Mouse (Mus musculus) heart, adult 9 months (tissue): ENCODE results near the gene Mpped2.

Source experiments
- DNase-seq, 2 experiments: peaks; one replicate each; pipeline ENCODE4 v3.0.0; 2022; ENCODE audit warnings: low spot score in 2 of 2

Mpped2 gene

GRCm38 (mm10) chr2:106692783-106693701 is at the start of gene Mpped2:
TSS of gene Mpped2 (plus strand) at chr2:106693269.
- DNase-seq = peak; percentile 36 to 53

- no peak for DNase-seq
Observed at GRCm38 (mm10) chr2:106644782-106645181, 48.3 kb upstream of the Mpped2 start.

DNA sequence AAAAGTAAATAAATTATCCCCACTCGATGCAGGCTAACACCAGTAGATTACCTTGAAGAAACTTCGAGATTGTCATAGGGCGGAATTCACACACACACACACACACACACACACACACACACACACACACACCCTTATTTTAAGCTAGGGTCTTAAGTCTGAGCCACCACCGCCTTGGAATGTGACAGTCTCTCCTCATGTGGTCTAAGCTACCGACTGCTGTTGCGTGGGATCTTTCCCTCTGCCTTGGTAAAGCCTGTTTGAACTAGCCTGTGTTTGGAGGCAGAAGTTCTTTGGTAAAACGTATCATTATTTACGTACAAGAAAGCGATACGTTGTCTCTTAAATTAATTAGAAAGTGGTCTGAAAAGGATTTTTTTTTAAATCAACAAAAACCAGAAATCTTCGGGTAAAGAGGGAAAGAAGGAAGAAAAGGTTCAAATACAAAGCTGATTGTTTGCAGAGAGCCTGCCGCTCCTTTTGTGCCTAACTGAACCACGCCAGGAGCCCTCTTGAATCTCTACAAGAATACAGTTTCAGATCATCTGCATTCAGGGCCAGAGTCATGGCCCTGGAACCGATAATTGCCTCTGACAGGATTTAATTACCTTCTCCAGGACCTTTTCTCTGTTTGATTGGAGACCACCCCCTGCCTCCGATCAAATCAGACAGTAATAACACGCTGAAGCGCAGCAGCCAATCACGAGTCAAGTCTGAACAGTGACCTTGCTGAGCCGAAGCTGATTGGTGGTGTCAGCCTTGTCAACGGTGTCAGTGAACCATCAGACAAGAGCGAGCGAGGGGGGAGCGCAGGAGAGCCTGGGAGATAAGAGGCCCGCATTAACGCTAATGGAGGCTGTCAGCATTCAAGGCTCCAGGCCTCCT is 43.1 kb upstream of the Mpped2 start:
- peak; percentile 83 to 85 for DNase-seq

GRCm38 (mm10) chr2:106652151-106652550 is 40.9 kb upstream of the Mpped2 start:
- DNase-seq = peak; percentile 56 to 62

- DNase-seq = peak; percentile 3 to 26
Observed at GRCm38 (mm10) chr2:106652741-106653140, 40.3 kb upstream of the Mpped2 start.

GRCm38 (mm10) chr2:106653261-106653660 is 39.8 kb upstream of the Mpped2 start:
- DNase-seq = no peak

- no peak for DNase-seq
Observed at GRCm38 (mm10) chr2:106655271-106655670, 37.8 kb upstream of the Mpped2 start.

DNA sequence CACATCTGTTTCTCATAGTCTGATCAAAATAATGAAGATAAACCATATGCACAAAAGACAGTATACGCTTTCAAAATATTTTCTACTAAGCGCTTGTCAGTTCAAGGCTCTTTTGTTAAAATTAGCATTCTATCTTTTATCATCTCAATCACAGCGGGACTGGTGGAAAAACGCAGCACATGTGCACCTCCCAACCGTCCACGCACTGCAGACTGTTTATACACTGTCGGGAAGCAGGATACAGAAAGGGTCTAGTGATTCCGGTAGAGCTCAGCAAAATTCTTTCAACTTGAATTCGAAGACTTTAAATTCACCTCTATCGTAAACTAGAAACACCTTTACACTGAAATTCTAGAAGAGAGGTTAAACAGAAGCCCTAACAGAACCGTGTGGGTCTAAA is 27.8 kb upstream of the Mpped2 start:
- DNase-seq = no peak

DNA sequence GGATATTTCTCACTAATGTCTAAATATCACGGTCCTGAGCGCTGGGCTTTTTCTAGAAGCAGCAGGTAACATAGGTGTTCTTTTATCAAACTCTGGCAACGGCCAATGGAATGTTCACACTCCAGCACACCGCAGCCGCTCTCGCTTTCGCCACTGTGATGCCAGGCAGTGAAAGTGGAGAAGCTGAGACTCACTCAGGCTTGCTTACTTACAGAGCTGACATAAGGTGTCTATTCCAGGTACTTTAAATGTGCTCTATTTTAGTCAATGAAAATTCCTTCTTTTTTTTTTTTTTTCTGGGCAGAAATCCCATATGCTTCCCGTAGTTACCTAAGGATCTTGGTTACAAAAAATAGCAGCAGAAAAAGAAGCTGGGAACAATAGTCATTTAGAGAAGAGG is 18.8 kb upstream of the Mpped2 start:
- DNase-seq = no peak

GRCm38 (mm10) chr2:106677449-106677848 is 15.6 kb upstream of the Mpped2 start:
- DNase-seq = no peak

DNA sequence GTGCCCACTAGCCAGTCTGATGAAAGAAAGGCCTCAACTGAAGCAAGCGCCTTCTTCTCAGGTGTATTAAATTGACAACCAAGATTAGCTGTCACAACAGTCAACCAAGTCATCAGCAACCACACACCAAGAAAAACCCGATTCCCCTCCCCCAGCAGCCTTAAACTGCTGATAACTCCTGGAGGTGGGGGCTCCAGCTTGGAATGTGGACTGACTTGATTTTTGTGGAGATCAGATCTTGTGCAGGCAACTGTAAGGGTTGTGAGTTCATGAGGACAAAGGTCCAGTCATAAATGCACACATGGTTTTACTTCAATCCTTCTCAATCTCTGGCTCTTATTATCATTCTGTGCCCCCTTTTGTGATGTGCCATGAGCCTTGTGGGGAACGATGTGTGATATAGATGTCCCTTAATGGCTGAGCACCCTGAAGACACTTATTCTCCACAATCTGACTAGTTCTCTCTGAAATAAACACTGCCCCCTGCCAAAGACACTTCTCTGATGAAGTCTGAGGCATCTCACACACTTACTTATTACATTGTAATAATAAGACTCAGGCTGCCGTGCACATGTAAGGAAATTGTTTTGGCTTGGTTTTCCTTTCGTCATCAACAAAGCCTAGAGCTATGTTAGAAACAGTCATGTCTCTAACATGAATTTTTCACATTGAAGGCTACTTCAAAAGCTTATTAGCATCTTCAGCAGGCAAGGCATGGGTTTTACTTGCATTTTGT is 13.2 kb upstream of the Mpped2 start:
- DNase-seq = no peak

DNA sequence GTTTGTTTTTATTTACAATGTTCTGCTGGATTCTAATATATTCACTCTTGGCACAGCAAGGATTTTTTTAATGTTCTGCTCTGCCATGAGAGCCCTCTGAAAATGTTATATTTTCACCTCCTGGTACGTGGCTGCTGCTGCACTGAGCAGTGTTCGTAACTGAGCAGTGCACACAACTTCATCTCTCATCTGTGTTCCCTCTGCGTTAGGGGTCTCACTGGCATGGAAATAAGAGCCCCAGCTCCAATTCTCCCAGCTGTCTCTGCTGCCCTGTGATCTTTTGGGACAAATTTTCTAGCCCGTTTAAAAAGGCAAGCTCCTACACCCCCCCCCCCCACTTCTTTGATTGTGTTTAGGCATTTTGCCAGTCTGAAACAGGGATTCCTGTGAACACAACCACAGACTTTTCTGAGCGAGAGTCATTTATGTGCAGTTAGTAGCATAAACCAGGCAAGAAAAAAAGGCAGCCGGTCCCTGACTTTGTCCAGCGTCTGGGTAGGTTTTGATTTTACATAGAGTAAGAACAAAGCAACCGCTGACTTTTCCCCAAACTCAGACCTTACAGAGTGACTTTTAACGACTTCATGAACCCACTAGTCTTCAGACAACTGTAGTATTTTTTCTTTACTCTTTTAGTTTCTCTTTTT is 9.8 kb upstream of the Mpped2 start:
- no peak for DNase-seq

DNA sequence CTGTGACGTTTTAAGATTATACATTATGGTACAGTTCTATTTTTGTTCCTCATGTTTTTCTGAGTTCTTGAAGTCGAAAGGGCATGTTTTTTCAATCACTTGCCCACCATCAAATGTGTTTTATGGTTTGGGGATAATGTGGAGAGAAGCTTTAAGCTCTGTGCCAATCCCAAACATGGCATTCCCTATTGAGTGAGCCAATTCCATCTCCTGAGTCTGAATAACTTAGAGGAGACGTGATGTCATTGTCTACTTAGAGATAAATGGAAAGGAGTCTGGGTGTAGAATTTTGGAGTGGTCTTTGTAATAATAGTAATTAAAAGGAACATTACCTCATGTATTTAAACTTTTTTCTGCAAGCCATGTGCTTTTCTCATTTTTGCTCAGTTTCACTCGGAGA is 9.2 kb upstream of the Mpped2 start:
- DNase-seq = no peak

- DNase-seq = no peak
Observed at GRCm38 (mm10) chr2:106691753-106692363, 1.2 kb upstream of the Mpped2 start.

DNA sequence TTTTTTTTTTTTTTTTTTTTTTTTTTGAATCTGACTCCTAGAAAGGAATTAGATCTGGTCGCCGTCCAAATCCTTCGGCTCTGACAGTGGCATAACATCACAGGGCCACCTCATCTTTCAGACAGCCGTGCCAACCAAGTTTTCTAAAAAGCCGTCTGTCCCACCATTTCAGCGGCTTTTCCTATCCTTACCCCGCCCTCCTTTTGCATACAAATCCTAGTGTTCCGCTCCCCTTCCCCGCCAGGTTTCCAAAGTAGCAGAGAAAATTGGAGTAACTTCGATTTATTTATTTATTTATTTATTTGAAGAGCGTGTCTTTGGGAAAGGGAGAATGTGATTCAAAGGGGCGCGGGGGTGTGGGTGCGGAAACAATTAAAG is 675 bp upstream of the Mpped2 start:
- DNase-seq = no peak

DNA sequence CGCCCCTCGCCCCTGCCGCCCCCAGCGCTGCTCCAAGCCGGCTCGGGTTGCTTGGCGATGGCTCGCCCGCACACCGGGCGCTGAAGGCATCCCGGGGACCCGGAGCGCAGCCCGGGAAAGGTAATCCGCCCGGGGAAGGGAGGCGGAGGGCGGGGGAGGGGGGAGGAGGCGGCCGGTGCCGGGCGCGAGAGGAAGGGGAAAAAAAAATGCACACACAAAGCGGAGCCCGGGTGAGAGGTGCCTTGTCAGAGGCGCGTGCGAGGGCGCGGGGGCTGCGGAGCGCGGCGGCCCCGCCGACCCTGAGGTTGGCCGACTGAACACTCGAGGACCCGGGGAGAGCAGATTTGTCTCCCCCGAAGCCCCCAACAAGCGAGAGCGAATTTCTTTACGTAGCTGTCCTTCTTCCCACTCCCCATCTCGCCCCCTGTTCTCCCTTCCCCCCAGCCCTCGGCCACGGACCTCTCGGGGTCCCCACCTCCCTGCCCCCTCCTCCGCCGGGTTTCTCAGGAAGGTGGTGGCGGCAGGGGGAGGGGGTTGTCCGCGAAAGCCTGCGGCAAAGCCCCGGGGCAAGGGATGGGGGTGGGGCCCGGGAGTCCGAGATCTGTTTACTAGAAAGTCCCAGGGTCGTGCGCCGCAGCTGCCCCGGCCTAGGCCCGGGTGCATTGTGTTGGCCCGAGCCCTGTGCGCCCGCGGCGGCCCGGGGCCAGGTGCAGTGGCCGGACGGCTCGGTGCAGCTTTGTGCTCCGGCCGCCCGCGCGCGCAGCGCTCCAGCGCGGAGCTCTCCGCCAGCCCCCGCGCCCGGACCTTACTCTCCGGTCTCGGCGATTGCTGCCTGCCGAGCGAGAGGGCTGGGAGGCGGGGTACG is 865 bp downstream of the Mpped2 start:
- DNase-seq = peak; percentile 17 to 24

DNA sequence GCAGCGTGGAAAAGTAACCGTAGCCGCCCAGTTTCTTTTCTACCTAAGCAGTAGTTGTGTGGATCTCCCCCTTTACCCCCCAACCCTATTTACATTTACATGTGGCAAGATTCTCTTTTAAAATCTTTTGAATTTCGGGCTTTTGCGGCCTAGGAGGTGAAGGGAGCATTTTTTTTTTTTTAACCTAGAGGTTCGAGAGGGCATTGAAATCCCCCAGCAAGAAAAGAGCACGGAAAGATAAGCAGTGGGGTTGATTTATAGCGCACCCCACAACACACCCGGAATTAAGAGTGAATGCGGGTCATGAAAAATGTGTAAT is 1.5 kb downstream of the Mpped2 start:
- no peak for DNase-seq

DNA sequence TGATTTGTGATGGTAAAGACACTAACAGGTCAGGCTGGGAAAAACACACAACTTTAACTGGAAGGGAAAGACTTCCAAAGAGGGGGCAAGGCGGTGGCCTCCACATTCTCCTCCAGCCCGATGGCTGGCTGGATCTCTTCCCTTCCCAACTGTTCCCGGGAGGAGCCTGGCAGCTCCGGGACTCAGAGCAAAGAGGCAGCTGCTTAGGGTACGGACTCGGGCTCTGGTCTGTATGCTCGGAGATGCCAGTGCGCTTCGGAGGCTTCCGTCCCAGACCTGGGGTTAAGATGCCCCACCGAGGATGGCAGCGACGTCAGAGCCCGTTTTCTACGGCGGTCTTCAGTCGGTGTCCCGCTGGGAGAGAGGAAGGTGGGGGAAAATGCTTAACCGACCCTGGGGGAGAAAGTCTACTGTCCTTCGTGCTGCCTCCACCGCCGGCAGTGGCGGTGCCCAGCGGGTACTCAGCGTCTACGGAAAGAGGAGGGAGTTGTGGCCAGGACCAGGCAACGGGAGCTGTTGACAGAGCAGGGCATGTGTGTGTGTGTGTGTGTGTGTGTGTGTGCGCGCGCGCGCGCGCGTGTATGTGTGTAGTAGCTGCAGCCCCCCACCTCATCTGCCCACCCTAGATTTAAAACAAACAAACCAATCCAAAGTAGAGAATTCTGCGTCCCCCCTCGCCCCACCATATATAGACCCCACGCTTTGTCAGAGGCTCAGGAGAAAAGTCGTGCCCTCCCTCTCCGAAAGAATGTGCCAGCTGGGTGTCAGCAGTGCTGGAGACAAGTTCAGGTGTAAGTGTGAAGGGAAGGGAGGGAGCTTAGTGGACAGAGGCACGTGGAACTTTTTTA is 2.0 kb downstream of the Mpped2 start:
- DNase-seq = peak in 1 of 2 experiments; percentile 12

GRCm38 (mm10) chr2:106695734-106696022 is 2.6 kb downstream of the Mpped2 start:
- DNase-seq = no peak
